Mouse (Mus musculus) lung, embryonic 15.5 days (tissue): ENCODE data around the gene G430095P16Rik. TPM values are rescaled to one million over a fixed set of nuclear protein-coding genes. Genes with fewer than 3 reads are reported as not detected.
A peak's percentile ranks its signal among the peaks of the same experiment; 100 is the strongest.

Source experiments
- ATAC-seq: fragments of 200-750 bp; cut with Nextera tagmentation; 2 replicates; pipeline ENCODE4 v1.8.0; 2017; ENCODE audit warnings: moderate number of reproducible peaks, borderline replicate concordance; ENCODE audit not compliant: low FRiP score, low TSS enrichment; ENCODE audit errors: extremely low read depth
- H3K27ac ChIP-seq: fragments of 300-500 bp; sonication (generic); 2 replicates; pipeline ENCODE4 v1.5.1; 2015; ENCODE audit warnings: moderate library complexity, mild to moderate bottlenecking, inconsistent platforms
- H3K27me3 ChIP-seq: fragments of 300-500 bp; sonication (generic); 2 replicates; pipeline ENCODE4 v1.6.1; 2015; ENCODE audit warnings: inconsistent platforms
- H3K36me3 ChIP-seq: fragments of 300-500 bp; sonication (generic); 2 replicates; pipeline ENCODE4 v1.6.1; 2015; ENCODE audit warnings: inconsistent platforms
- H3K4me1 ChIP-seq: fragments of 300-500 bp; sonication (generic); 2 replicates; pipeline ENCODE4 v1.6.1; 2015; ENCODE audit warnings: inconsistent platforms
- H3K4me2 ChIP-seq: fragments of 300-500 bp; sonication (generic); 2 replicates; pipeline ENCODE4 v1.6.1; 2015; ENCODE audit warnings: inconsistent platforms, mild to moderate bottlenecking, moderate library complexity
- H3K4me3 ChIP-seq: fragments of 300-500 bp; sonication (generic); 2 replicates; pipeline ENCODE4 v1.5.1; 2015; ENCODE audit warnings: mild to moderate bottlenecking, inconsistent platforms
- H3K9ac ChIP-seq: fragments of 300-500 bp; sonication (generic); 2 replicates; pipeline ENCODE4 v1.6.1; 2015; ENCODE audit warnings: inconsistent platforms
- H3K9me3 ChIP-seq: fragments of 300-500 bp; sonication (generic); 2 replicates; pipeline ENCODE4 v1.6.1; 2016; ENCODE audit warnings: inconsistent platforms
- WGBS: fragments of 180-500 bp; shearing (Covaris S2); methylation state at CpG from one replicate; pipeline ENCODE4 v1.1.7; 2015; 5-methylcytosine and 5-hydroxymethylcytosine counted together
- polyA plus RNA-seq: library from polyadenylated mRNA; unstranded; fragments of >200 nt; fragmentation: Nextera tagmentation; extraction: Ambion mirVana; gene quantifications from 2 replicates; pipeline ENCODE4 v1.2.1, GENCODE M21; 2015

G430095P16Rik gene
- polyA plus RNA-seq, 1 experiment from 2014 or later: 3.4 TPM

GRCm38 (mm10) chr8:84695140-84695539, 27.7 kb upstream of the G430095P16Rik start:
- peaks cover 23% of the 10 kb centered on the region for H3K4me1 ChIP-seq
- no peaks in the 10 kb centered on the region for H3K9me3 ChIP-seq
- H3K9ac ChIP-seq: no peak overlapping the region
- no peak overlapping the region for H3K4me3 ChIP-seq
- WGBS: 85% methylated on average over 6 of the region's 6 CpGs
- no peak overlapping the region for H3K27ac ChIP-seq
- H3K27me3 ChIP-seq: no peaks in the 10 kb centered on the region
- no peak overlapping the region for H3K4me2 ChIP-seq
- ATAC-seq: no peak
- H3K36me3 ChIP-seq: peaks cover 47% of the 10 kb centered on the region

GRCm38 (mm10) chr8:84697166-84698130, 25.4 kb upstream of the G430095P16Rik start:
- H3K36me3 ChIP-seq: peaks cover 34% of the 10 kb centered on the region
- no peak for ATAC-seq
- 84% methylated on average over 14 of the region's 14 CpGs for WGBS
- no peaks in the 10 kb centered on the region for H3K9me3 ChIP-seq
- peaks cover 31% of the 10 kb centered on the region for H3K4me1 ChIP-seq
- H3K4me3 ChIP-seq: no peak overlapping the region
- 0 out of 2 replicates have a peak, but pooled peaks cover 2% of the 10 kb centered on the region for H3K27me3 ChIP-seq
- no peak overlapping the region for H3K27ac ChIP-seq
- no peak overlapping the region for H3K9ac ChIP-seq
- no peak overlapping the region for H3K4me2 ChIP-seq

GRCm38 (mm10) chr8:84698288-84698687, 24.5 kb upstream of the G430095P16Rik start:
- Histone ChIP-seq H3K27ac (peak overlapping the region; percentile 84), H3K9ac (no peak overlapping the region)
- WGBS: 88% methylated on average over 5 of the region's 5 CpGs

DNA sequence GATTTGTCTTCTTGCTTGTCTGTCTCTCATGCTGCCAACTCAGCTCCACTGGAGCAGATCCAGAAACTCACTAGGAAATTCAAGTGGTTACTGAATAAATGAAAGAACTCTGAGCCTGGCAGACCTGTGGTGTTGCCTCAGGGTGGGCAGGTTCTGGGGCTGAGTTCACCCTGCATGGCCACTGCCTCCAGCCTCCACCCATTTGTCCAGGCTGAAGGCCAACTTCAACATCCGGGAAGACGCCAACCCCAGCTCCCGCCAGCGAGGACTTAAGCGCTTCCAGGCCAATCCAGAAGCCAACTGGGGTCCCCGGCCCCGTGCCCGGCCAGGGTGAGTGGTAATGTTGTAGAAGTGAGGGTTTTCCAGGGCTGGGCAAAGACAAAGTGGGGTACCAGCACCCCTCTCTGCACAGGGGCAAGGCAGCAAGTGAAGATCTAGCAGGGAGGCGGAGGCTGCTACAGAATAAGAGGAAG, 23.8 kb upstream of the G430095P16Rik start:
- peak overlapping the region; percentile 84 for H3K27ac ChIP-seq
- H3K27me3 ChIP-seq: peaks cover 14% of the 10 kb centered on the region; the same call in 1 of the 2 replicates
- H3K9ac ChIP-seq: no peak overlapping the region
- WGBS: 73% methylated on average over 9 of the region's 9 CpGs
- H3K36me3 ChIP-seq: peaks cover 30% of the 10 kb centered on the region
- no peak for ATAC-seq
- no peaks in the 10 kb centered on the region for H3K9me3 ChIP-seq
- H3K4me2 ChIP-seq: no peak overlapping the region
- H3K4me3 ChIP-seq: no peak overlapping the region
- peaks cover 35% of the 10 kb centered on the region for H3K4me1 ChIP-seq

More at GRCm38 (mm10) chr8:84698288-84698687, 24.5 kb upstream of the G430095P16Rik start:
- peaks cover 30% of the 10 kb centered on the region for H3K36me3 ChIP-seq
- H3K4me1 ChIP-seq: peaks cover 31% of the 10 kb centered on the region
- H3K27me3 ChIP-seq: 0 out of 2 replicates have a peak, but pooled peaks cover 8% of the 10 kb centered on the region
- no peaks in the 10 kb centered on the region for H3K9me3 ChIP-seq
- ATAC-seq: no peak
- no peak overlapping the region for H3K4me3 ChIP-seq
- no peak overlapping the region for H3K4me2 ChIP-seq

DNA sequence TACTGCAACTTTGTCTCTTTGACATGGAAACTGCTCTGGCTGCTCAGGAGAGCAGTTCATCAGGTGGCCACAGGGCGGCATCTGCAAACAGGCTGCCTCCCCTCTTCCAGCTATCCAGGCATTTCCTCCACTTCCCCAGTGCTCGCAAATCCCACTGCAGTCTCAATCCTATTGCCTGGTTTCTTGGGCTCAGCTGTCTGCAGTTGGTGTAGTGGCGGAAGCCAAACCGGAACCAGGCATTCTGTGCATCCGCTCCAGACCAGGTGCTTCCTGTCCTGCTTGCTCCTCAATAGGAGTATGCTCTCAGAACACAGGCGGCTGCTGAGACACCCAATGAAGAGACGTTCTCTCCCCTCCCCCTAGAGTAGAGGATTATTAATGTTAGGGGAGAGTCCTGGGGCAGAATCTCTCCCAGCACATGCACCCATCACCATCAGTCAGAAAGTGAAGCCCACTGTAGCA, 22.9 kb upstream of the G430095P16Rik start:
- H3K4me3 ChIP-seq: no peak overlapping the region
- H3K36me3 ChIP-seq: peaks cover 30% of the 10 kb centered on the region
- H3K9me3 ChIP-seq: no peaks in the 10 kb centered on the region
- H3K27me3 ChIP-seq: peaks cover 15% of the 10 kb centered on the region; the same call in 1 of the 2 replicates
- 48% methylated on average over 7 of the region's 7 CpGs for WGBS
- H3K4me1 ChIP-seq: peaks cover 42% of the 10 kb centered on the region
- H3K9ac ChIP-seq: no peak overlapping the region
- H3K27ac ChIP-seq: peak overlapping the region; percentile 84
- H3K4me2 ChIP-seq: peak overlapping the region; percentile 16
- ATAC-seq: peak; percentile 32

DNA sequence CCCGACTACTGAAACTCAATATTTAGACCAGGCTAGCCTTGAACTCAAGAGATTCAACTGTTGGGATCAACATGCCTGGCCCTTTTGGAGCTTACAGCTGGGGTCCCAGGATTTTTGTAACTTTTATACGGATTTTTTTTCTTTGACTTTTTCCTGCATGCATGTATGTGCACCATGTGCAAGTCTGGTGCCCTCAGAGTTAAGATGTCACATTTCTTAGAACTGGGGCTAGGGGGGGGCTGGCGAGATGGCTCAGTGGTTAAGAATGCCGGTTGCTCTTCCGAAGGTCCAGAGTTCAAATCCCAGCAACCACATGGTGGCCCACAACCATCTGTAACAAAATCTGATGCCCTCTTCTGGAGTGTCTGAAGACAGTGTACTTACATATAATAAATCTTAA, 22.3 kb upstream of the G430095P16Rik start:
- 76% methylated on average over 5 of the region's 5 CpGs for WGBS
- peak overlapping the region; percentile 16 for H3K4me2 ChIP-seq
- H3K9ac ChIP-seq: no peak overlapping the region
- peaks cover 24% of the 10 kb centered on the region for H3K36me3 ChIP-seq
- no peak for ATAC-seq
- peak overlapping the region; percentile 84 for H3K27ac ChIP-seq
- H3K27me3 ChIP-seq: peaks cover 15% of the 10 kb centered on the region; the same call in 1 of the 2 replicates
- H3K9me3 ChIP-seq: no peaks in the 10 kb centered on the region
- H3K4me3 ChIP-seq: no peak overlapping the region
- H3K4me1 ChIP-seq: peaks cover 48% of the 10 kb centered on the region

DNA sequence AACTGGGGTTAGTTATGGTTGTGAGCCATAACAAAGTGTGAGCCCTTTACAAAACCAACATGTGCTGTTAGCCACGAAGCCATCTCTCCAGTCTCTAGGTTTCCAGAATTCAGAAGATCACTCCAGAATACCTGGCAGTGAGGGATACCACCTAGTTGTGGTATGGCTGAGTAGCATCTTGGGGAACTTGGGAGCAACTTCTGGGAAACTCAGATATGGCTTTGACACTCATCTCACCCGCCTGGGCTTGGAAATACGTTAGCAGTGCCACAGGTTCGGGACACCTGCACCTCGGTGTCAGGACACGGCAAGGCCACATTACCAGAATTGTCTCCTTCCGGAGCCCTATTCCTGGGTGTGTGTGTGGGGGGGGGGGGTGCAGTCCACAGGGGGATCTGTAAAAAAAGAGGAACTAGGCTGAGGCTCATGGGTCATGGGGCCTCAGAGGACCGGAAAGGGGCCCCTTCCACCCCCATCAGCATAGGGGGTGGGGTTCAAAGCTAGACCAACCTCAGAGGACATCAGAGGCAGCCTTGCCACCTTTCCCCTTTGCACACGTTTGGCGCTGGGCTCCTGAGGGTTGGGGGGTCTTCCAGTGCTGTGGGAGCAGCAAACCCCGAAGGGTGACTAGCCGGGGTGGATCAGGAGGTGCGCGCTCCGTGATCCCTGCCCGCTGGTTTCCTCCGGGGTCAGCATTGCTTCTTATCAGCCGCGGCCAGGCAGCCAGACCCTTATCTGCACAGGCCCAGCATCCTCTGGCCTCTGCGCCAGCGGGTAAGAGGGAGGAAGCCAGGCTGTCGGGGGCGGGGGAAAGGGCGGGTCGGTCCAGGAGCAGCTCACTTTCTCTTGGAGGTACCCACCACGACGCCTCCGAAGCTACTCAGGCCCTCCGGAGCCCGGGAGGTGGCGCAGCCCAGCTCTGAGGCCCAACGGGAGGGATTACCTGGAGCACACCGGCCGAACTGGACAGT, 21.6 kb upstream of the G430095P16Rik start, which contains the start of gene Lyl1:
Gene Lyl1, plus strand, starts transcription at position 517 of the 971 bp plus-strand sequence.
- peaks cover 15% of the 10 kb centered on the region; the same call in 1 of the 2 replicates for H3K27me3 ChIP-seq
- peaks cover 21% of the 10 kb centered on the region for H3K36me3 ChIP-seq
- H3K9ac ChIP-seq: peak within 1 kb of the TSS; percentile 13; the same call in 1 of the 2 replicates
- WGBS: 9% methylated on average over 34 of the region's 34 CpGs
- peak within 1 kb of the TSS; percentile 58 for H3K4me2 ChIP-seq
- peak; percentile 67; the same call in 1 of the 2 replicates for ATAC-seq
- H3K4me3 ChIP-seq: peak within 1 kb of the TSS; percentile 28
- H3K4me1 ChIP-seq: peaks cover 51% of the 10 kb centered on the region
- H3K9me3 ChIP-seq: no peaks in the 10 kb centered on the region
- H3K27ac ChIP-seq: peak within 1 kb of the TSS; percentile 84

DNA sequence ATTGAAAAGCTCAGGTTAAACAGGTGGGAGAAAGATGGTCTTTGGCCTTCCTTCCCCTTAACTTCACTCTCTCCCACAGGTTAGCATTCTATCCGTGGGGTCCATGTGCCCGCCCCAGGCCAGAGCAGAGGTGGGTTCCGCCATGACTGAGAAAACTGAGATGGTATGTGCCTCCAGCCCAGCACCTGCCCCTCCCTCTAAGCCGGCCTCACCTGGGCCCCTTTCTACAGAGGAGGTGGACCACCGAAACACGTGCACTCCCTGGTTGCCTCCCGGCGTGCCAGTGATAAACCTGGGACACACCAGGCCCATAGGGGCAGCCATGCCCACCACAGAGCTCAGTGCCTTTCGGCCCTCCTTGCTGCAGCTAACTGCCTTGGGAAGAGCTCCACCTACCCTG, 20.2 kb upstream of the G430095P16Rik start:
- Histone ChIP-seq H3K9me3 (no peaks in the 10 kb centered on the region), H3K4me3 (peak overlapping the region; percentile 28), H3K36me3 (peaks cover 18% of the 10 kb centered on the region; the same call in 1 of the 2 replicates), H3K4me2 (peak overlapping the region; percentile 58), H3K9ac (no peak overlapping the region), H3K27me3 (peaks cover 26% of the 10 kb centered on the region), H3K27ac (peak overlapping the region; percentile 58; the same call in 1 of the 2 replicates), H3K4me1 (peaks cover 63% of the 10 kb centered on the region)
- no peak for ATAC-seq
- 70% methylated on average over 9 of the region's 9 CpGs for WGBS

DNA sequence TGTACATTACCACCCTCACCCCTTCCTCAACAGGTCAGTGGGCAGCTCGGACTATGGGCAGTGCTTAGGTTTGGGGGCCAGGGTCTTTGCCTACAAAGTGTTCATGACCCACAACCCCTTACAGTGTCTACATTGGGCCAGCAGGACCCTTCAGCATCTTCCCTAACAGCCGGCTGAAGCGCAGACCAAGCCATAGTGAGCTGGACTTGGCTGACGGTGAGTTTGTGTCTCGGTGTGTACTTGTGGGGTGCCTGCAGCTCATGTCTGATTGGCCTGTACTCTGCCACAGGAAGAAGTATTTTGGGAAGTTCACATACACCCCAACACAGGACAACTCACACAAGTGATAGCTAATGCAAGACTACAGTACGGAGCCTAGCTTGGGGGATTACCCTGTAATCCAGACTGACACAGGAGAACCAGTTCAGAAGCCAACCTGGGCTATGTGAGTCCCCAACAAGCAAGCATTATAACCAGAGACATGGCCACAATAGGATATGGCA, 19.8 kb upstream of the G430095P16Rik start:
- H3K4me1 ChIP-seq: peaks cover 68% of the 10 kb centered on the region

GRCm38 (mm10) chr8:84703466-84704249, 19.1 kb upstream of the G430095P16Rik start:
- peaks cover 33% of the 10 kb centered on the region for H3K27me3 ChIP-seq
- no peak for ATAC-seq
- peak overlapping the region; percentile 39 for H3K27ac ChIP-seq
- WGBS: 18% methylated on average over 38 of the region's 38 CpGs
- peak overlapping the region; percentile 58 for H3K4me2 ChIP-seq
- H3K4me3 ChIP-seq: peak overlapping the region; percentile 28; the same call in 1 of the 2 replicates
- peaks cover 13% of the 10 kb centered on the region for H3K36me3 ChIP-seq
- H3K4me1 ChIP-seq: peaks cover 71% of the 10 kb centered on the region
- H3K9ac ChIP-seq: 0 out of 2 replicates have a peak overlapping the region, but pooled peaks have one; percentile 13
- H3K9me3 ChIP-seq: no peaks in the 10 kb centered on the region

More for the DNA sequence above, 19.8 kb upstream of the G430095P16Rik start:
- peak overlapping the region; percentile 58 for H3K4me2 ChIP-seq
- no peak overlapping the region for H3K9ac ChIP-seq
- H3K27me3 ChIP-seq: peaks cover 31% of the 10 kb centered on the region
- no peak for ATAC-seq
- peaks cover 15% of the 10 kb centered on the region for H3K36me3 ChIP-seq
- WGBS: 80% methylated on average over 6 of the region's 6 CpGs
- no peaks in the 10 kb centered on the region for H3K9me3 ChIP-seq
- no peak overlapping the region; the same call in 1 of the 2 replicates for H3K27ac ChIP-seq
- H3K4me3 ChIP-seq: peak overlapping the region; percentile 28
